Mouse (Mus musculus) CD4-positive helper T cell, adult 2 months (primary cell): ENCODE data around the gene Polh.

Experiments used
- DNase-seq: peaks from one replicate; pipeline ENCODE4 v3.0.0-alpha.2; 2012; ENCODE audit warnings: low read depth, missing footprints, low spot score

The Polh gene

GRCm38 (mm10) chr17:46168318-46168717, 34.1 kb downstream of the Polh start:
- DNase-seq: no peak

- no peak for DNase-seq
Observed at GRCm38 (mm10) chr17:46167014-46167413, 35.4 kb downstream of the Polh start.

DNA sequence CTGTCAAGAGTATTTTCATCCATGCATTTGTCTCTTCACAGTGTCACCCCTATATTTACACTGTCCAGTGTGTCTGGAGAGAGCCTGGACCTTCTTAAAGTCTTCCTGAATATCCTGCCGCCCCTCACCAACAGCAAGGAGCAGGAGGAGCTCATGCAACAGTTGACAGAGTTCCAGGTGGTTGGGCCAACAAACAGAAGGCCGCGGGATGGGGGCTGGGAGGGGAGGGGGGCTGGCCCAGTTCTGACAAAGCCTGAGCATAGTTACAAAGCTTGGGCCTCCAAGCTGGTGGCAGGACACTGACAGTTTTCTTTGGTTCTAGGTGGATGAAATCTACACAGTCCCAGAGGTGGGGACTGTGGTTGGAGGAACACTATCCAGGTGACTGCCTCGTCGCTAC, 36.2 kb downstream of the Polh start:
- no peak for DNase-seq

DNA sequence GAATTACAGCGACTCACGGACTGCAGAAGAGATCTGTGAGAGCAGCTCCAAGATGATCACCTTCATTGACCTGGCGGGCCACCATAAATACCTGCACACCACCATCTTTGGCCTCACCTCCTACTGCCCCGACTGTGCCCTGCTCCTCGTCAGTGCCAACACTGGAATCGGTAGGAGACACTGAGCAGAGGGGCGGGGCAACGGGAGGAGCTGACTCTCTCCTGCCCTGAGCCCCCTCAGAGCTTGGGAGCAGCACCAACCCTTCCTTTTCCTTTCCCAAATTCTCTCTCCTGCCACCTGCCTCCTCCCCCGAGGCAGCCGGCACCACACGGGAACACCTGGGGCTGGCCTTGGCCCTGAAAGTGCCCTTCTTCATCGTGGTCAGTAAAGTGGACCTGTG, 37.0 kb downstream of the Polh start:
- DNase-seq: no peak

DNA sequence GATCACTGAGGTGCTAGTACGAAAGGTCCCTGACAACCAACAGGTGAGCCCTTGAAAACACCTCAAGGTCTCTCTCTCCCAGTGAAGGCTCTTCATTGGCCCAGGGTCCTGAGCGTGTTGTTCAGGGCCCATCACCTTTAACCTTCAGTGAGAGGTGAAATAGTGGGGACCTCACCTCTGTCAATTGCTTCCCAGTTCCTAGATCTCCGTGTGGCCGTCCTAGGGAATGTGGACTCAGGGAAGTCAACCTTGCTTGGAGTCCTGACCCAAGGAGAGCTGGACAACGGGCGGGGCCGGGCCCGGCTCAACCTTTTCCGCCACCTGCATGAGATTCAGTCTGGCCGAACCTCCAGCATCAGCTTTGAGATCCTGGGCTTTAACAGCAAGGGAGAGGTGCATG, 37.7 kb downstream of the Polh start:
- DNase-seq: no peak

GRCm38 (mm10) chr17:46164301-46164700, 38.1 kb downstream of the Polh start:
- DNase-seq: no peak

DNA sequence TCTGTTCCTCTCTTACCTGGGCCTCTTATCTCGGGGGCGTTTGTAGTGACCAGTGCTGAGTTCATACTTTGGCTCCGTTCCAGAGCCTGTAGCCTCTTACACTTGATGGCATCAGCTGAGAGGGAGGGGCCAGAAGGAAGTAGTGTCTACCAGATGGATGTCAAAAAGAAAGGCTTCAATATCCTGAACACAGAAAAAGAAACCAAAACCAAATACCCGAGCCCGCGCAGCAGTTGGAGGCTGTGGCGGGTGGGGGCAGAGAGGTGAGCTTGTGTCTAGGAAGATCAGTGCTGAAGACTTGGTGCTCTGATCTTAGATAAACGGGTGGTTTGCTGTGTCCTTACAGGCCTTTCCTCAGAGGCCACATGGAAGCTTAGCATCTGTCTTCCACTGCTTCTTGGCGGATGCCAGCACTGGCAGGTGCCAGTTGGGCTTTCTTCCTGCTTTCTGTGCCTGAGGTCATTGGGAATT, 39.5 kb downstream of the Polh start:
- peak; percentile 92 for DNase-seq

DNA sequence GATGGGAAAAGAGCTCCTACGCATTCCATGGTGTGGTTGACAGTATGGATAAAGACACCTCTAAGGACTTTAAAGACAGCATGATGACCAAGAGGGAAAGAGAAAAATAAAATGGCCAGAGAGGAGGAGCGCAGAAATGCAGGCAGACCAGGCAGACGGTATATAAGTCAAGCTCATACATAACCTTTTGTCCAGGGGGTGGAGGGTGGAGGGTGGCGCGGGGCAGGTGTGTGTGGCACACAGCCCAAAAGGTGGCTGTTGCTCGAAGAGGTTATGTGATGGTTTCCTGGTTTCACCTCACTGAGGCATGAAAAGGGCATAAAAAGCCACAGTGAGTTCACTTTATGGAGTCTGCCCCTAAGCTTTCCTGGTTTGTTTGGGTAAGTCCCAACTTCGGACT, 39.9 kb downstream of the Polh start:
- DNase-seq: no peak

DNA sequence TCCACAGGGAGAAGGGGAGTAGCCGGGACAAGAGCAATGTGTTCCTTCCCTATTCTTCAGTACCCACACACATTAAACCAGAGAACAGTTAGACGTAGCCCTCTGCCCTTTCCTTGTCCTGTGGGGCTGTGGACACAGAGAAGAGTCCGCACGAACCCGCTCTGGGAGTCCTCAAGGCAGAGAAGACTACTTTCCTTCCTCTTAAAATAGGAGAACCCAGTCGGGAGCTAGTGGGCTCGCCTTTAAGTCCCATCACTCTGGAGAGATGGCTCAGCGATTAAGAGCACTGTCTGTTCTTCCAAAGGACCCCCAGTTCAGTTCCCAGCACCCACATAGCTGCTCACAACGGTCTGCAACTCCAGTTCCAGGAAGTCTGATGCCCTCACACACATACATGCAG, 40.7 kb downstream of the Polh start:
- DNase-seq: peak; percentile 28

- DNase-seq: no peak
Observed at GRCm38 (mm10) chr17:46161179-46161578, 41.3 kb downstream of the Polh start.

- DNase-seq: peak; percentile 99
Observed at GRCm38 (mm10) chr17:46160686-46161085, 41.8 kb downstream of the Polh start, which contains the start of gene Gtpbp2. Gene Gtpbp2 (plus strand): TSS chr17:46161032.

- DNase-seq: peak; percentile 93
Observed at GRCm38 (mm10) chr17:46160090-46160662, 42.3 kb downstream of the Polh start.

DNA sequence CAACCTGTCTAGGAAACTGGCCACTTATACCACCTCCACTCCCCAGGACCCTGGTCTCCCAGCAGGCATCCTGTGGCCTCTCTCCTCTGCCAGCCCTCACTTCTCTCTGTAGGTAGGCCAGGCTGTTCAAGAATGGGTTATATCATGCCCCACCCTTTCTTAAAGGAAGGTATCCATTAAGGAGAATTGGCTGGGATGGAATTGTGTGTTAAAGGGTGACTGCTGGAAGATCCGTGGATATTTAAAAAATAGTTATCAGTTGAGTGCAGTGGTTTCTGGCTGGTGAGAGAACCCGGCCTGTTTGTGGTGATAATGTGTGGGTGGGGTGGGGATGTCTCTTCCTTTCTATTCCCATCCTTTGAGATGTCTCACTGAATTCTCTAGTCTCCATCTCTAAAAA, 43.2 kb downstream of the Polh start:
- no peak for DNase-seq

DNA sequence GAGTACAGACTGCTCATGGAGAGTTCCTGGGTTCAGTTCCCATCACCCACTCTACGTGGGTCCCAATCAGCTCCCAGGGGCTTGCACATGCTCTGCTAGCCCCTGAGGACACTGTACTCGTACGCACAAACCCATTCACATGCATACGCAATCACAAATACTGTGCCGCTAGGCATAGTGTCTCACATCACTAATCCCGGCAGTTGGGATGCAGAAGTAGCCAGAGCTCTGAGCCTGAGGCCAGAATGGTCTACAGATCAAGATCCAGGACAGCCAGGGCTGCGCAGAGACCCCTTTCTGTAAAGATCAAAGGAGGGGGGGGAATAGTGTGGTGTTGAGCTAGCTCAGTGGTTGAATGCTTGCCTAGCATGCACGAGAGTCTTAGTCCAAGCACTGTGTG, 45.3 kb downstream of the Polh start:
- DNase-seq: no peak

DNA sequence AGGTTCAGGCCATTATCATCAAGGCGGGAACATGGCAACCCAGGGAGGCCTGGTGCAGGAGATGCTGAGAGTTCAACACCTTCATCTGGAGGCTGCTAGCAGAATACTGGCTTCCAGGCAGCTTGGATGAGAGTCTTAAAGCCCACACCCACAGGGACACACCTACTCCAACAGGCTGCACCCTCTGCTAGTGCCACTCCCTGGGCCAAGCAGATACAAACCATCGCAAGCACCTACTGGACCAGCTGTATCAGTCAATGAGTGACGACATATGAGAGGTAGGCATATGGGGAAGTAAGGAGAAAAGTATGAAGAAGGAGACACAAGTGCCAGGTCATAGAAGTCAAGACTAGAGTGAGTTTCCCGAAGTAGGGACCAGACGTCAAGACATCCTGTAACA, 45.8 kb downstream of the Polh start:
- no peak for DNase-seq

DNA sequence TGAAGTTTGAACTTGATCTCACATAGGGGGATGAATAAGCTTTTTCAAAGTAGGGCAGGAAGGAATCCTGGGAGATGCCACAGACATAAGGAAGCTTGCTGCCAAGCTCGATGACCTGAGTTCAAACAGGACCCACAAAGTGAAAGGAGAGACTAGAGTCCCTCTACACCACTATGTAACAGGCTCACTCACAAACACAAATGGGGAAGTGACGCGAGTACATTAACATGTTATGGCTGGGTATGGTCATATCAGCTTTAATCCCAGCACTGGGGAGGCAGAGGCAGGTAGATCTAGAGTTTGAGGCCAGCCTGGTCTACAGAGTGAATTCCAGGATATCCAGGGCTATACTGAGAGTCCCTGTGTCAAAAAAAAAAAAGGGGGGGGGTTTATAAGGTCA, 48.1 kb downstream of the Polh start:
- no peak for DNase-seq

- DNase-seq: peak; percentile 93
Observed at GRCm38 (mm10) chr17:46152847-46153782, 49.3 kb downstream of the Polh start, which contains the start of gene Mad2l1bp. Gene Mad2l1bp (minus strand): TSS chr17:46153553.

GRCm38 (mm10) chr17:46143578-46144423, 58.6 kb downstream of the Polh start, which contains the start of gene Rsph9:
Gene Rsph9 (minus strand): TSS chr17:46144216.
- peak; percentile 76 for DNase-seq

GRCm38 (mm10) chr17:46139872-46140271, 62.6 kb downstream of the Polh start:
- no peak for DNase-seq

DNA sequence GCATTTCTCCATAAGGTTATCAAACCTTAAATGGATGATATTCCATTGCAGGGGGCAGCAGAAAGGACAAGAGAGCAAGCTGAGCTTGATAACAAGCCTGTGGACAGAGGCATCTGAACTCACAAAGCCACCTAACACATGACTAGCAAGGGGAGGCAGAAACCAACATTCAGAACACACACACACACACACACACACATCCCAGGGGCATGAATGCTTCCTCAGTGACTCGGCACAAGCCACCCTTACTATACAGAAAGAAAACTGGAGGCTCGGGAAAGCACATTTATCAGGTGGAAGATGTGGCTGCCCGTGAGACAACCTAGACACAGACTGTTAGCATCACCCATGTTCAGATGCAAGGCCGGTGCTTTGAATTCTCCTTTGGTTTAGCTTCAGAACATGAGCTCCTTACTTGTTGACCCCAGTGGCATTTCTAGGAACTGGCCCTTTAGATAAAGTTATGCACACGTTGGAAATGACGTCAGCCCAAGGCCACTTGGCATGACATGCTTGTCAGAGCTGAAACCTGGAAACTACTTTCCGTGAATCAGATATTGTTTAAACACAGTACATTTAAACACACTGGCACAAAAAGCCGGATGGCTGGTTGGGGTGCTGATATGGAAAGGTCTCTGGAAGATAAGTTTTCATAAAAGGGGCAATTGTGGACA, 63.7 kb downstream of the Polh start:
- no peak for DNase-seq

DNA sequence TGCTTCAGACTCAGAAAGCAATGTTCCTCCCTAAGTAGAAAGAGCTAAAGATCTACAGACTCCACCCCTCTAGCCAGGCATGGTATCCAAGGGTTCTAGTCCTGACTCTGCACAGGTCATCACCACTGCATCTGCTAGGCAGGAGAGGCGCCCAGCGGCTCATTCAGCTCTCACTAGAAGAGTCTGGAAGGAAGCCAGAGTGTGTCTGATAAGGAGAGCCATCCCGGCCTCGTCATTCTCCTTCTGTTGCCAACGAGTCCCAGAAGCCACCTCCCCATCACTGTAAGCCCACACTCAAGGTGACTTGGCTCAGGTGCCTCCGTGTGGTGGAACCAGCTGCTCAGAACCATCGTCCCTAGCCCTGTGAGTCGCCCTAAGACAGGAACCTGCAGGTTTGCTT, 69.6 kb downstream of the Polh start:
- no peak for DNase-seq
